Mouse (Mus musculus): ENCODE results near the gene Camsap1.
A peak's percentile ranks its signal among the peaks of the same experiment; 100 is the strongest.

Camsap1 gene

GRCm38 (mm10) chr2:25983159-25983907 lies at the start of gene Camsap1:
Camsap1 (minus strand) TSS chr2:25983282.
- DNase-seq (ENCODE audit: low read depth, low spot score): peak; percentile 100

- DNase-seq (ENCODE audit: low read depth, low spot score): no peak
Measured at GRCm38 (mm10) chr2:26030288-26030687, 47.2 kb upstream of the Camsap1 start.

GRCm38 (mm10) chr2:26024138-26025075 lies 41.3 kb upstream of the Camsap1 start:
- no peak for DNase-seq (ENCODE audit: low read depth, low spot score)

- DNase-seq (ENCODE audit: low read depth, low spot score): no peak
Measured at GRCm38 (mm10) chr2:26022626-26023025, 39.5 kb upstream of the Camsap1 start.

GRCm38 (mm10) chr2:26022258-26022565 lies 39.1 kb upstream of the Camsap1 start:
- DNase-seq (ENCODE audit: low read depth, low spot score): no peak

GRCm38 (mm10) chr2:26021561-26022257 lies 38.6 kb upstream of the Camsap1 start, which contains the start of gene Ubac1:
Ubac1 (minus strand) TSS chr2:26021747.
- DNase-seq (ENCODE audit: low read depth, low spot score): peak; percentile 95

- peak; percentile 87 for DNase-seq (ENCODE audit: low read depth, low spot score)
Measured at GRCm38 (mm10) chr2:26020714-26021560, 37.9 kb upstream of the Camsap1 start.

GRCm38 (mm10) chr2:26019923-26020322 lies 36.8 kb upstream of the Camsap1 start:
- no peak for DNase-seq (ENCODE audit: low read depth, low spot score)

- no peak for DNase-seq (ENCODE audit: low read depth, low spot score)
Measured at GRCm38 (mm10) chr2:26017326-26017725, 34.2 kb upstream of the Camsap1 start.

GRCm38 (mm10) chr2:26013674-26014073 lies 30.6 kb upstream of the Camsap1 start:
- no peak for DNase-seq (ENCODE audit: low read depth, low spot score)

- DNase-seq (ENCODE audit: low read depth, low spot score): no peak
Measured at GRCm38 (mm10) chr2:26011420-26011819, 28.3 kb upstream of the Camsap1 start.

- DNase-seq (ENCODE audit: low read depth, low spot score): no peak
Measured at GRCm38 (mm10) chr2:26002001-26002400, 18.9 kb upstream of the Camsap1 start.

- DNase-seq (ENCODE audit: low read depth, low spot score): no peak
Measured at GRCm38 (mm10) chr2:26001136-26001535, 18.1 kb upstream of the Camsap1 start.

- DNase-seq (ENCODE audit: low read depth, low spot score): no peak
Measured at GRCm38 (mm10) chr2:25997716-25998115, 14.6 kb upstream of the Camsap1 start.

- no peak for DNase-seq (ENCODE audit: low read depth, low spot score)
Measured at GRCm38 (mm10) chr2:25994791-25995190, 11.7 kb upstream of the Camsap1 start.

GRCm38 (mm10) chr2:25992285-25992684 lies 9.2 kb upstream of the Camsap1 start:
- DNase-seq (ENCODE audit: low read depth, low spot score): no peak

GRCm38 (mm10) chr2:25989651-25990050 lies 6.6 kb upstream of the Camsap1 start:
- no peak for DNase-seq (ENCODE audit: low read depth, low spot score)

- peak; percentile 58 for DNase-seq (ENCODE audit: low read depth, low spot score)
Measured at GRCm38 (mm10) chr2:25987817-25988216, 4.7 kb upstream of the Camsap1 start.

GRCm38 (mm10) chr2:25986601-25987000 lies 3.5 kb upstream of the Camsap1 start:
- no peak for DNase-seq (ENCODE audit: low read depth, low spot score)

GRCm38 (mm10) chr2:25982426-25983091 lies 523 bp downstream of the Camsap1 start:
- DNase-seq (ENCODE audit: low read depth, low spot score): no peak

GRCm38 (mm10) chr2:25982052-25982425 lies 1.0 kb downstream of the Camsap1 start:
- DNase-seq (ENCODE audit: low read depth, low spot score): peak; percentile 36

All from skeletal muscle tissue, adult 2 months (tissue).